In the genomic region with DNA sequence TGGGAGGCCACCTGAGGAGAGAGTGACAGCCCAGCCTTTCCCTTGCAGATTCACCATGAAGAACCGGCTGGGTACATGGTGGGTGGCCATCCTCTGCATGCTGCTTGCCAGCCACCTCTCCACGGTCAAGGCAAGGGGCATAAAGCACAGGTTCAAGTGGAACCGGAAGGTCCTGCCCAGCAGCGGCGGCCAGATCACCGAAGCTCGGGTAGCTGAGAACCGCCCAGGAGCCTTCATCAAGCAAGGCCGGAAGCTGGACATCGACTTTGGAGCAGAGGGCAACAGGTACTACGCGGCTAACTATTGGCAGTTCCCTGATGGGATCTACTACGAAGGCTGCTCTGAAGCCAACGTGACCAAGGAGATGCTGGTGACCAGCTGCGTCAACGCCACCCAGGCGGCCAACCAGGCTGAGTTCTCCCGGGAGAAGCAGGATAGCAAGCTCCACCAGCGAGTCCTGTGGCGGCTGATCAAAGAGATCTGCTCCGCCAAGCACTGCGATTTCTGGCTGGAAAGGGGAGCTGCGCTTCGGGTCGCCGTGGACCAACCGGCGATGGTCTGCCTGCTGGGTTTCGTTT, we compare ENCODE assay signal across 8 mouse cellular contexts. TPM values are rescaled to one million over a fixed set of nuclear protein-coding genes. Genes with fewer than 3 reads are reported as not detected.
A peak's percentile ranks its signal among the peaks of the same experiment; 100 is the strongest.
DNase-seq lines count a peak whose midpoint lies in the region; ATAC-seq and TF ChIP-seq lines count a peak whose summit lies in the region.

No protein-coding gene starts in this region.

- peak; percentile 40 for DNase-seq in kidney, adult 11 months
- no peak for DNase-seq in kidney, postnatal 14 days
- peak; percentile 59 for DNase-seq in forebrain, embryonic 11.5 days (ENCODE audit: low spot score)
- no peak for DNase-seq in liver, postnatal 0 days
- no peak for DNase-seq in left cerebral cortex, adult 9 months (ENCODE audit: low spot score in 2 of 2)
- DNase-seq in right cerebral cortex, adult 18-20 months: no peak

- no peak for ATAC-seq in forebrain, embryonic 11.5 days (replicated peaks; ENCODE audit: low FRiP score)
- no peak for ATAC-seq in intestine, embryonic 15.5 days
- peak; percentile 31; the same call in 1 of the 2 replicates for ATAC-seq in liver, postnatal 0 days
- no peak; the same call in 1 of the 2 replicates for ATAC-seq in stomach, embryonic 16.5 days (ENCODE audit: insufficient read depth, low FRiP score)

- H3K9me3 ChIP-seq in forebrain, embryonic 11.5 days (ENCODE audit: control insufficient read depth, low read length): no peaks in the 10 kb centered on the region
- H3K9me3 ChIP-seq in intestine, embryonic 15.5 days: no peaks in the 10 kb centered on the region
- no peaks in the 10 kb centered on the region for H3K9me3 ChIP-seq in liver, postnatal 0 days (ENCODE audit: low read length)
- no peaks in the 10 kb centered on the region for H3K9me3 ChIP-seq in stomach, embryonic 16.5 days (replicated peaks; ENCODE audit: control insufficient read depth, low read length)

- no peaks in the 10 kb centered on the region for H3K4me1 ChIP-seq in forebrain, embryonic 11.5 days (replicated peaks; ENCODE audit: control insufficient read depth, insufficient read depth, low read length)
- 0 out of 2 replicates have a peak, but pooled peaks cover 5% of the 10 kb centered on the region for H3K4me1 ChIP-seq in intestine, embryonic 15.5 days (replicated peaks)
- H3K4me1 ChIP-seq in liver, postnatal 0 days (ENCODE audit: insufficient read depth): peaks cover 8% of the 10 kb centered on the region; the same call in 1 of the 2 replicates
- H3K4me1 ChIP-seq in stomach, embryonic 16.5 days (ENCODE audit: control insufficient read depth, insufficient read depth, low read length): peaks cover 4% of the 10 kb centered on the region

- peaks cover 16% of the 10 kb centered on the region for H3K27me3 ChIP-seq in forebrain, embryonic 11.5 days (ENCODE audit: control insufficient read depth, insufficient read depth, low read length)
- peaks cover 14% of the 10 kb centered on the region for H3K27me3 ChIP-seq in intestine, embryonic 15.5 days (replicated peaks)
- H3K27me3 ChIP-seq in liver, postnatal 0 days (ENCODE audit: insufficient read depth, low read length): peaks cover 19% of the 10 kb centered on the region
- peaks cover 17% of the 10 kb centered on the region for H3K27me3 ChIP-seq in stomach, embryonic 16.5 days (ENCODE audit: control insufficient read depth, insufficient read depth, low read length)

- no peak overlapping the region for H3K9ac ChIP-seq in forebrain, embryonic 11.5 days (ENCODE audit: low read length)
- no peak overlapping the region for H3K9ac ChIP-seq in intestine, embryonic 15.5 days
- no peak overlapping the region for H3K9ac ChIP-seq in liver, postnatal 0 days (replicated peaks)
- peak overlapping the region; percentile 42 for H3K9ac ChIP-seq in stomach, embryonic 16.5 days (ENCODE audit: low read length)

- H3K4me3 ChIP-seq in forebrain, embryonic 11.5 days (ENCODE audit: low read depth, low read length): no peak overlapping the region
- H3K4me3 ChIP-seq in intestine, embryonic 15.5 days (replicated peaks): peak overlapping the region; percentile 17
- no peak overlapping the region for H3K4me3 ChIP-seq in liver, postnatal 0 days (ENCODE audit: low read depth, low read length)
- H3K4me3 ChIP-seq in stomach, embryonic 16.5 days (replicated peaks; ENCODE audit: low read length): peak overlapping the region; percentile 26

- WGBS in forebrain, embryonic 11.5 days: 24% methylated on average over 29 of the region's 29 CpGs
- WGBS in intestine, embryonic 15.5 days: 10% methylated on average over 29 of the region's 29 CpGs
- 16% methylated on average over 29 of the region's 29 CpGs for whole genome bisulfite sequencing in liver, postnatal 0 days (ENCODE audit: insufficient replicate concordance)
- WGBS in stomach, embryonic 16.5 days: 12% methylated on average over 29 of the region's 29 CpGs

- no peak overlapping the region for H3K27ac ChIP-seq in forebrain, embryonic 11.5 days (ENCODE audit: low read depth, low read length)
- H3K27ac ChIP-seq in intestine, embryonic 15.5 days: no peak overlapping the region
- no peak overlapping the region for H3K27ac ChIP-seq in liver, postnatal 0 days (ENCODE audit: low read depth)
- H3K27ac ChIP-seq in stomach, embryonic 16.5 days (ENCODE audit: low read length): no peak overlapping the region

- TF ChIP-seq CTCF in liver, postnatal 0 days (IDR thresholded peaks at IDR 0.05; ENCODE audit: low read depth): no peak

- H3K36me3 ChIP-seq in forebrain, embryonic 11.5 days (ENCODE audit: control insufficient read depth, insufficient read depth, low read length): no peaks in the 10 kb centered on the region
- H3K36me3 ChIP-seq in intestine, embryonic 15.5 days: no peaks in the 10 kb centered on the region
- no peaks in the 10 kb centered on the region for H3K36me3 ChIP-seq in liver, postnatal 0 days (replicated peaks; ENCODE audit: insufficient read depth, low read length)
- no peaks in the 10 kb centered on the region for H3K36me3 ChIP-seq in stomach, embryonic 16.5 days (ENCODE audit: control insufficient read depth, insufficient read depth, low read length)

- H3K4me2 ChIP-seq in forebrain, embryonic 11.5 days (ENCODE audit: low read depth, low read length, severe bottlenecking): 0 out of 2 replicates have a peak overlapping the region, but pooled peaks have one; percentile 5
- peak overlapping the region; percentile 49 for H3K4me2 ChIP-seq in intestine, embryonic 15.5 days (replicated peaks)
- peak overlapping the region; percentile 40 for H3K4me2 ChIP-seq in liver, postnatal 0 days (ENCODE audit: low read depth, low read length)
- peak overlapping the region; percentile 36; the same call in 1 of the 2 replicates for H3K4me2 ChIP-seq in stomach, embryonic 16.5 days (ENCODE audit: low read depth, low read length)

- TF ChIP-seq EP300 in liver, postnatal 0 days (IDR thresholded peaks at IDR 0.05; ENCODE audit: low read depth): no peak

RNA-seq across cellular contexts. Expression of a gene that starts 2.4 kb away (rescaled TPM):
- polyA plus RNA-seq in forebrain, embryonic 11.5 days (2014; fragmentation: Nextera tagmentation; extraction: Ambion mirVana): 4.5 and 5.0 TPM in 2 replicates
- polyA plus RNA-seq in intestine, embryonic 15.5 days (2015; fragmentation: Nextera tagmentation; extraction: Ambion mirVana): 30.3 and 34.6 TPM in 2 replicates
- polyA plus RNA-seq in liver, postnatal 0 days (2015; fragmentation: Nextera tagmentation; extraction: Ambion mirVana): 0.40 and 0.47 TPM in 2 replicates
- 39.3 and 44.0 TPM in 2 replicates for polyA plus RNA-seq in stomach, embryonic 16.5 days (2015; fragmentation: Nextera tagmentation; extraction: Ambion mirVana)

RNA-seq across cellular contexts. Expression of a gene that starts 43.3 kb away (rescaled TPM):
- not detected in 2 replicates for polyA plus RNA-seq in forebrain, embryonic 11.5 days (2014; fragmentation: Nextera tagmentation; extraction: Ambion mirVana)
- 0.25 TPM in 1 of 2 replicates, not detected in the other for polyA plus RNA-seq in intestine, embryonic 15.5 days (2015; fragmentation: Nextera tagmentation; extraction: Ambion mirVana)
- polyA plus RNA-seq in liver, postnatal 0 days (2015; fragmentation: Nextera tagmentation; extraction: Ambion mirVana): not detected in 2 replicates
- polyA plus RNA-seq in stomach, embryonic 16.5 days (2015; fragmentation: Nextera tagmentation; extraction: Ambion mirVana): 0.37 TPM in 1 of 2 replicates, not detected in the other

RNA-seq across cellular contexts. Expression of a gene that starts 43.3 kb away (rescaled TPM):
- polyA plus RNA-seq in forebrain, embryonic 11.5 days (2014; fragmentation: Nextera tagmentation; extraction: Ambion mirVana): 25.4 and 31.2 TPM in 2 replicates
- 59.1 and 62.3 TPM in 2 replicates for polyA plus RNA-seq in intestine, embryonic 15.5 days (2015; fragmentation: Nextera tagmentation; extraction: Ambion mirVana)
- polyA plus RNA-seq in liver, postnatal 0 days (2015; fragmentation: Nextera tagmentation; extraction: Ambion mirVana): 19.5 and 20.2 TPM in 2 replicates
- 70.4 and 73.5 TPM in 2 replicates for polyA plus RNA-seq in stomach, embryonic 16.5 days (2015; fragmentation: Nextera tagmentation; extraction: Ambion mirVana)

Comparison
In these comparisons a context has a peak if more than half of its experiments do, and no peak if none do; other contexts are left out.
1. DNase-seq: peak in kidney, adult 11 months (single experiment) and forebrain, embryonic 11.5 days (single experiment); none in kidney, postnatal 14 days (single experiment), liver, postnatal 0 days (single experiment), left cerebral cortex, adult 9 months (0 of 2) and right cerebral cortex, adult 18-20 months (single experiment).
2. H3K4me3 ChIP-seq: peak in intestine, embryonic 15.5 days (single experiment) and stomach, embryonic 16.5 days (single experiment); none in forebrain, embryonic 11.5 days (single experiment) and liver, postnatal 0 days (single experiment).
3. Peak in every context shown above with its lines, with median percentiles within 50 percentile points of each other: H3K4me2 ChIP-seq.